Mouse (Mus musculus): Measurements from ENCODE around the gene Ppfibp1. TPM values are rescaled to one million over a fixed set of nuclear protein-coding genes. Genes with fewer than 3 reads are reported as not detected.

Gene Ppfibp1
- 43.7 and 45.7 TPM in 2 replicates for polyA plus RNA-seq (2014; fragmentation: Nextera tagmentation; extraction: Ambion mirVana)

GRCm38 (mm10) chr6:146887958-146888659 lies at the start of gene Ppfibp1:
Gene Ppfibp1 (plus strand): TSS chr6:146888487.
- peaks cover 5% of the 10 kb centered on the region for H3K4me1 ChIP-seq (ENCODE audit: control insufficient read depth, insufficient read depth, low read length)
- ATAC-seq (replicated peaks; ENCODE audit: insufficient number of reproducible peaks, low FRiP score, low TSS enrichment, low read depth) (peak; percentile 91), DNase-seq (ENCODE audit: low spot score) (peak; percentile 96)
- under 1% methylated on average over 75 of the region's 80 CpGs for WGBS
- peak within 1 kb of the TSS; percentile 49; the same call in 1 of the 2 replicates for H3K27ac ChIP-seq (replicated peaks; ENCODE audit: low read depth, low read length)
- no peaks in the 10 kb centered on the region for H3K36me3 ChIP-seq (replicated peaks; ENCODE audit: control insufficient read depth, insufficient read depth, low read depth, low read length)
- peak within 1 kb of the TSS; percentile 33 for H3K4me2 ChIP-seq (ENCODE audit: low read depth, low read length)
- H3K27me3 ChIP-seq (ENCODE audit: control insufficient read depth, insufficient read depth, low read length): no peaks in the 10 kb centered on the region
- peak within 1 kb of the TSS; percentile 65 for H3K9ac ChIP-seq (replicated peaks; ENCODE audit: low read length)
- H3K4me3 ChIP-seq (ENCODE audit: low read depth, low read length): peak within 1 kb of the TSS; percentile 68
- H3K9me3 ChIP-seq (replicated peaks; ENCODE audit: control insufficient read depth, low read length): no peaks in the 10 kb centered on the region

- Histone ChIP-seq H3K4me1 (ENCODE audit: control insufficient read depth, insufficient read depth, low read length) (no peaks in the 10 kb centered on the region), H3K27me3 (ENCODE audit: control insufficient read depth, insufficient read depth, low read length) (no peaks in the 10 kb centered on the region), H3K4me2 (ENCODE audit: low read depth, low read length) (no peak overlapping the region), H3K4me3 (ENCODE audit: low read depth, low read length) (no peak overlapping the region), H3K36me3 (replicated peaks; ENCODE audit: control insufficient read depth, insufficient read depth, low read depth, low read length) (no peaks in the 10 kb centered on the region), H3K9me3 (replicated peaks; ENCODE audit: control insufficient read depth, low read length) (no peaks in the 10 kb centered on the region), H3K9ac (replicated peaks; ENCODE audit: low read length) (no peak overlapping the region), H3K27ac (replicated peaks; ENCODE audit: low read depth, low read length) (no peak overlapping the region)
- no peak for ATAC-seq (replicated peaks; ENCODE audit: insufficient number of reproducible peaks, low FRiP score, low TSS enrichment, low read depth)
- DNase-seq (ENCODE audit: low spot score): no peak
- 88% methylated on average over 4 of the region's 4 CpGs for WGBS
These were observed 49.4 kb upstream of the Ppfibp1 start for GRCm38 (mm10) chr6:146838863-146839262.

GRCm38 (mm10) chr6:146844867-146845266 lies 43.4 kb upstream of the Ppfibp1 start:
- H3K4me1 ChIP-seq (ENCODE audit: control insufficient read depth, insufficient read depth, low read length): no peaks in the 10 kb centered on the region
- H3K36me3 ChIP-seq (replicated peaks; ENCODE audit: control insufficient read depth, insufficient read depth, low read depth, low read length): no peaks in the 10 kb centered on the region
- no peak overlapping the region for H3K9ac ChIP-seq (replicated peaks; ENCODE audit: low read length)
- H3K27me3 ChIP-seq (ENCODE audit: control insufficient read depth, insufficient read depth, low read length): no peaks in the 10 kb centered on the region
- H3K4me2 ChIP-seq (ENCODE audit: low read depth, low read length): no peak overlapping the region
- no peak for ATAC-seq (replicated peaks; ENCODE audit: insufficient number of reproducible peaks, low FRiP score, low TSS enrichment, low read depth)
- 89% methylated on average over 6 of the region's 6 CpGs for WGBS
- no peak for DNase-seq (ENCODE audit: low spot score)
- H3K9me3 ChIP-seq (replicated peaks; ENCODE audit: control insufficient read depth, low read length): no peaks in the 10 kb centered on the region
- H3K27ac ChIP-seq (replicated peaks; ENCODE audit: low read depth, low read length): no peak overlapping the region
- H3K4me3 ChIP-seq (ENCODE audit: low read depth, low read length): no peak overlapping the region

- Histone ChIP-seq H3K4me1 (ENCODE audit: control insufficient read depth, insufficient read depth, low read length) (no peaks in the 10 kb centered on the region), H3K4me2 (ENCODE audit: low read depth, low read length) (no peak overlapping the region), H3K4me3 (ENCODE audit: low read depth, low read length) (no peak overlapping the region), H3K9me3 (replicated peaks; ENCODE audit: control insufficient read depth, low read length) (no peaks in the 10 kb centered on the region), H3K36me3 (replicated peaks; ENCODE audit: control insufficient read depth, insufficient read depth, low read depth, low read length) (no peaks in the 10 kb centered on the region), H3K9ac (replicated peaks; ENCODE audit: low read length) (no peak overlapping the region), H3K27me3 (ENCODE audit: control insufficient read depth, insufficient read depth, low read length) (no peaks in the 10 kb centered on the region), H3K27ac (replicated peaks; ENCODE audit: low read depth, low read length) (no peak overlapping the region)
- 85% methylated on average over 5 of the region's 5 CpGs for WGBS
- DNase-seq (ENCODE audit: low spot score) (no peak), ATAC-seq (replicated peaks; ENCODE audit: insufficient number of reproducible peaks, low FRiP score, low TSS enrichment, low read depth) (no peak)
These were observed 42.9 kb upstream of the Ppfibp1 start for GRCm38 (mm10) chr6:146845347-146845746.

- no peak overlapping the region for H3K9ac ChIP-seq (replicated peaks; ENCODE audit: low read length)
- no peaks in the 10 kb centered on the region for H3K27me3 ChIP-seq (ENCODE audit: control insufficient read depth, insufficient read depth, low read length)
- no peak for DNase-seq (ENCODE audit: low spot score)
- H3K36me3 ChIP-seq (replicated peaks; ENCODE audit: control insufficient read depth, insufficient read depth, low read depth, low read length): no peaks in the 10 kb centered on the region
- no peak overlapping the region for H3K4me2 ChIP-seq (ENCODE audit: low read depth, low read length)
- no peak overlapping the region for H3K4me3 ChIP-seq (ENCODE audit: low read depth, low read length)
- no peaks in the 10 kb centered on the region for H3K9me3 ChIP-seq (replicated peaks; ENCODE audit: control insufficient read depth, low read length)
- 81% methylated on average over 15 of the region's 15 CpGs for WGBS
- no peak for ATAC-seq (replicated peaks; ENCODE audit: insufficient number of reproducible peaks, low FRiP score, low TSS enrichment, low read depth)
- no peaks in the 10 kb centered on the region for H3K4me1 ChIP-seq (ENCODE audit: control insufficient read depth, insufficient read depth, low read length)
- no peak overlapping the region for H3K27ac ChIP-seq (replicated peaks; ENCODE audit: low read depth, low read length)
These were observed 42.1 kb upstream of the Ppfibp1 start for GRCm38 (mm10) chr6:146845961-146846750.

- no peak overlapping the region for H3K27ac ChIP-seq (replicated peaks; ENCODE audit: low read depth, low read length)
- no peaks in the 10 kb centered on the region for H3K4me1 ChIP-seq (ENCODE audit: control insufficient read depth, insufficient read depth, low read length)
- ATAC-seq (replicated peaks; ENCODE audit: insufficient number of reproducible peaks, low FRiP score, low TSS enrichment, low read depth): no peak
These were observed 40.9 kb upstream of the Ppfibp1 start for GRCm38 (mm10) chr6:146847402-146847801.

GRCm38 (mm10) chr6:146848281-146848680 lies 40.0 kb upstream of the Ppfibp1 start:
- Histone ChIP-seq H3K27me3 (ENCODE audit: control insufficient read depth, insufficient read depth, low read length) (no peaks in the 10 kb centered on the region), H3K4me3 (ENCODE audit: low read depth, low read length) (no peak overlapping the region), H3K9ac (replicated peaks; ENCODE audit: low read length) (no peak overlapping the region), H3K4me2 (ENCODE audit: low read depth, low read length) (no peak overlapping the region), H3K36me3 (replicated peaks; ENCODE audit: control insufficient read depth, insufficient read depth, low read depth, low read length) (no peaks in the 10 kb centered on the region), H3K4me1 (ENCODE audit: control insufficient read depth, insufficient read depth, low read length) (no peaks in the 10 kb centered on the region), H3K27ac (replicated peaks; ENCODE audit: low read depth, low read length) (no peak overlapping the region), H3K9me3 (replicated peaks; ENCODE audit: control insufficient read depth, low read length) (no peaks in the 10 kb centered on the region)
- no peak for ATAC-seq (replicated peaks; ENCODE audit: insufficient number of reproducible peaks, low FRiP score, low TSS enrichment, low read depth)
- WGBS: 84% methylated on average over 3 of the region's 3 CpGs
- no peak for DNase-seq (ENCODE audit: low spot score)

More at GRCm38 (mm10) chr6:146847402-146847801, 40.9 kb upstream of the Ppfibp1 start:
- no peaks in the 10 kb centered on the region for H3K36me3 ChIP-seq (replicated peaks; ENCODE audit: control insufficient read depth, insufficient read depth, low read depth, low read length)
- no peaks in the 10 kb centered on the region for H3K9me3 ChIP-seq (replicated peaks; ENCODE audit: control insufficient read depth, low read length)
- H3K9ac ChIP-seq (replicated peaks; ENCODE audit: low read length): no peak overlapping the region
- 82% methylated on average over 3 of the region's 3 CpGs for whole genome bisulfite sequencing
- H3K4me2 ChIP-seq (ENCODE audit: low read depth, low read length): no peak overlapping the region
- H3K4me3 ChIP-seq (ENCODE audit: low read depth, low read length): no peak overlapping the region
- DNase-seq (ENCODE audit: low spot score): no peak
- H3K27me3 ChIP-seq (ENCODE audit: control insufficient read depth, insufficient read depth, low read length): no peaks in the 10 kb centered on the region

- DNase-seq (ENCODE audit: low spot score) (no peak), ATAC-seq (replicated peaks; ENCODE audit: insufficient number of reproducible peaks, low FRiP score, low TSS enrichment, low read depth) (no peak)
- Histone ChIP-seq H3K27me3 (ENCODE audit: control insufficient read depth, insufficient read depth, low read length) (no peaks in the 10 kb centered on the region), H3K4me2 (ENCODE audit: low read depth, low read length) (no peak within 1 kb of the TSS), H3K9me3 (replicated peaks; ENCODE audit: control insufficient read depth, low read length) (no peaks in the 10 kb centered on the region), H3K36me3 (replicated peaks; ENCODE audit: control insufficient read depth, insufficient read depth, low read depth, low read length) (no peaks in the 10 kb centered on the region), H3K9ac (replicated peaks; ENCODE audit: low read length) (no peak within 1 kb of the TSS), H3K27ac (replicated peaks; ENCODE audit: low read depth, low read length) (no peak within 1 kb of the TSS), H3K4me1 (ENCODE audit: control insufficient read depth, insufficient read depth, low read length) (no peaks in the 10 kb centered on the region), H3K4me3 (ENCODE audit: low read depth, low read length) (no peak within 1 kb of the TSS)
- WGBS: 74% methylated on average over 4 of the region's 4 CpGs
These were observed 38.2 kb upstream of the Ppfibp1 start, which contains the start of gene Smco2 for GRCm38 (mm10) chr6:146850050-146850449. Gene Smco2 (plus strand): TSS chr6:146850104.
